Mouse (Mus musculus): ENCODE results near the gene Rplp2. TPM values are rescaled to one million over a fixed set of nuclear protein-coding genes. Genes with fewer than 3 reads are reported as not detected.
"Not testable (repeated sequence)": the region's sequence is repeated elsewhere in the genome, so short reads cannot be mapped to it uniquely, and the experiment has no call there.

The Rplp2 gene
- total RNA-seq (2021), result 1,000 to 10,000 TPM in 1 of 2 experiments, 100 to 1,000 TPM in 1; 577 to 1,228 TPM
- 207 and 254 TPM in 2 replicates for polyA plus RNA-seq (2012; rRNA removed)
- long read RNA-seq, transcript Rplp2-201 (5 exons, 964 nt), result major isoform, 315 of 358 reads
- long read RNA-seq, transcript Rplp2-202 (4 exons, 449 nt), result minor isoform, 16 of 358 reads
- long read RNA-seq, partial matches to known transcripts, result 3 of 358 reads
- long read RNA-seq, other reads (novel, unspliced or antisense), result 20 of 358 reads

DNA sequence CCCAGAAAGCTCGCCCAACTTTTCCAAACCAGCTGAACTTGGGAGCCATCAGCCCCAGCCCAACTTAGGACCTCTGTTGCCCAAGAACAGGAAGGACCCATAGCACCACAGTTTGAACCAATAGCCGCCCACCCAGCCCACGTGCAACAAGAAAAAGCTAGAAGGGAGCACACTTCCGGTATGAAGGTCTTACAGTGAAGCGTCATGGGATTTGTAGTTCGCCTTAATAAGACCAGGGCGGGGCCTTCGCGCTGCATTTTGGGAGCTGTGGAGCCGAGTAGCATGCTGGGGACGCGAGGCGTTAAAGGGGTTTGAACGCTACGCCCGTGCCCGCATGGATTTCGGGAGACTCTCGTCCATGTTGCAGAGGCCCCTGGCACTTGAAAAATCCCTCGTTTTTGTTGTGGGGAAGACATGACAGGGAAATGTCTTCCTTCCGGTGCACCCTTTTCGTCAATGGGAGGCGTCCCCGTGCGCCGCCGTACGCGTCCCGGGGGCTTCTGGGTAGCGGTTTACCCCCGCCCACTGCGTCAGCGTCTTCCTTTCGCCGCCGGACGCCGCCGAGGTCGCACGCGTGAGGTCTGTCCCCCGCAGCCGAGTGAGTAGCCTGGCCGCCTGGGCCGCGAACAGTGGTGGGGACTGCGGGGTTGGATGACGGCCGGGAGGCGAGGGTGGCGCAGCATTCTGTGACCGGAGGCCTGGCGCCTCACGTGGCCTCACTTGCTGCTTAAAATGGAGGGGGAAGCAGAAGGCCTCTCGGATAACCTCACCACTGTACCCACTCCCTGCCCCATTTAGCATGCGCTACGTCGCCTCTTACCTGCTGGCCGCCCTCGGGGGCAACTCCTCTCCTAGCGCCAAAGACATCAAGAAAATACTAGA, at the start of gene Rplp2:
Rplp2 (plus strand) TSS at position 261 of the 882 bp plus-strand sequence.
- DNase-seq, result peak; percentile 97

DNA sequence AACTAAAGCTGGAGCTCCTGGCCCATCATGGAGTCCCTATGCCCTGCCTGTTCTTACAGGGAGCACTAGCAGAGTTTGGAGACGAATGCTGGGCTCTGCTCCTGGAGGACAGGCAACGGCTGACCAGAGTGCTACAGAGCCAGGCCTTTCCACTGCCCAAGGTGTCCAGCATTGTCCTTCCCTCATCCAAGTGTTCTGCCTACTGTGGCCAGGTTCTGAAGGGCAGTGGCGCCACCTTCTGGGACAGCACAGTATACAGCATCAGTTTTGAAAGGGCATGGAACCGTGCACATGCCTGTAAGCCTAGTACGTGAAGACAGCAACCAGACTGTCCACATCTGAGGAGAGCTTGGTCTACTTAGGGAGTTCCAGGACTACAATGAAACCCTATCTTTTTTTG, 43.9 kb upstream of the Rplp2 start:
- DNase-seq, result peak; percentile 79

DNA sequence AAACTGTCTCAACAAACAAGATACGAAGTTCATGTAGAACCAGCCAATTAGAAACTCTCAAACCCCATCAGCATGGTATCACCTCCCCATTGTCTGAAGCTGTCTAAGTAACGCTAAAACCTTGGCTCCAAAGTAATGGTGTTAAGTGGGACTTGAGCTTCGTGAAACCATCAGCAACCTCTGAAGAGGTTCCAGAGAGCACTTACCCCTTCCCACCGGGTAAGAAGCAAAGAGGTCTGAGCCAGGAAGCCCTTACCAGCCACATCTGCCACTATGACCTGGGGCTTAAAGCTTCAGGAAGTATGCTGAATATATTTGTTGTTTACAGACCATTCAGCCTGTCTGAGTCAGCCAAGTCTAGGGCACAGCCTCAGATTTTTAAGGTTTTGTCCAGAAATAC, 41.7 kb upstream of the Rplp2 start:
- no peak for DNase-seq

DNA sequence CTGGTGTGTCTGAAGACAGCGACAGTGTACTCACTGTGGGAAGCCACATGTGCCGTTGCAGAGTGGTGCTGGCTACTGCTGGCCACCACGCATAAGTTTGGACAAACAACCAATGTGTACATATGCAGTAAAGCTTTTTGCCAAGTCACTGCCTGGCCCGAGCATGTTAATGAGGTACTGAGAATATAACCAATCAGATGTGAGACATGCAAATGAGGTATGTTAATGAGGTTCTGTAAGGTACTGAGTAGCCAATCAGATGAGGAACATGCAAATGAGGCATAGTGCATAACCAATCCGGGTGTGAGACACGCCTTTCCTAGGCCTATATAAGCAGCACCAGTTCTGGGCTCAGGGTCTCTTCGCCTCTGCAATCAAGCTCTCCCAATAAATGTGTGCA, 39.5 kb upstream of the Rplp2 start:
- DNase-seq, result not testable (repeated sequence)

DNA sequence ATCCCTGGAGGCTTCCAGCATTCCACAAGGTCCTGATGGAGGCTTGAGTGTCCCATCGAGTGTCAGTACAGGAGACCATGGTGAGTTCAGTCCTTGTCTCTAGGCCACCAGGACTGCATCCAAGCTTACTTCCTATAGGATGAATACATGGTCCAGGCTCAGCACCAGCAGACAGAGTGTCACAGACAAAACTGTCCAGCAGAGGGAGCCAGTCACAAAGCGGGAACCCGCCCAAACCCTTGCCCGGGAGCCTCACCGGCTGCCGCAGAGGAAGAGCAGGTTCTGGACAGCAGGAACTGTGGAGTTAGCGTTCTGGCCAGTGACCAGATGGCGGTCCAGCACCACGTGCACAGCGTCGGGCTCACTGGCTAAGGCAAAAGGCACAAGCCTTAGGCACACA, 38.3 kb upstream of the Rplp2 start:
- DNase-seq, result peak; percentile 90

DNA sequence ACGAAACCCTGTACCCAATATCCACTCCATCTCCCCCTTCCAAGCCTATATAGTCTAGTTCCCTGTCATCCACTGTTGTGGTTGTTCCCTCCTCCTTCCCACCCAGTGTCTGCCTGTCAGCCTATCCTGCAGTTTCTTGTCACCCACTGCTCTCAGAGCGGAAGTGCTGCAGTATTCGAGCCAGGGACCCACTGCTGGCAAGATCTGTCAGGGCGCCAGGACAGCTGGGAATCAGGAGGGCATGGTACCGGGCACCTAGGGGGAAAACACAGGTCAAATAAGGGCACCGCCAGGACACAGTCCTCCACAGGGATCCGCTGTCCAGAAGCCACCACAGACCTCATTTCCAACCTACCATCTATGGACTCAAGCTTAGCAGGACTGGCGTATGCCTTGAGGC, 36.5 kb upstream of the Rplp2 start:
- no peak for DNase-seq

DNA sequence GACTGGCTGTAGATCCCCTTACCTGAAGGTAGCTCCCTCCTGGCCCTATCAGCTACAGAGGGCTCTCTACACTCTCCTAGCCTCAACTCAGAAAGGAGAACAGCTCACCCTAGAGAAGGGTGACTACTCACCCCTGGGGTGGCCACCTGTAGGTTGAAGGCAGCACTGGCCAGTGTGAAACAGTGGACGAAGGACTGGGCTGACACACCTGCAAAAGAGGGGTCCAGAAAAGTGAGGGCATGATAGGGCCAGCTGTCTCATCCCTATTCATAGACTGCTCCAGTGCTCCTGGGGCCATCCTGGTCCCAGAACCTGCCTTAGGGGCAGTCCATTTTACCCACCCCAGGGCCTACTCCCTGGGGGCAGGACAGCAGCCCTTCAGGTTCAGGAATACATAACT, 35.5 kb upstream of the Rplp2 start:
- no peak for DNase-seq

DNA sequence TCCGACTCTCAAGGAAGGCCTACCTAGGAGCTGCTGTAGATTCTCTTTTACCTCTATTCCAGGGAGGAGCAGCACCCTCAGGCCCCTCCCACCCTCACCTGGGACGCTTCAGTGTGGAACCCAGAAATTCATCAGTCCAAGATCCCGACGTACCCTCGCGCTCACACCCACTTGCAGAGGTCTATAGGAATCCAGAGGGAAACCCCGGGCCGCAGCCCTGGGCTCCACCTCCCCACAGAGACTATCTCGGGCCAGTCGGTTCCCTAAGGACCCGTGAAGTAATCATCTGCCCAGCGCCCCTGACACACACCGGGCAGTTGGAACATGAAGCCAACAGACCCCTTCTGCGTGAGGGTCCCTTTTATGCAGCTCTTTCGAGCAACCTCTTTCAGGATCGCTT, 33.8 kb upstream of the Rplp2 start:
- DNase-seq, result no peak

DNA sequence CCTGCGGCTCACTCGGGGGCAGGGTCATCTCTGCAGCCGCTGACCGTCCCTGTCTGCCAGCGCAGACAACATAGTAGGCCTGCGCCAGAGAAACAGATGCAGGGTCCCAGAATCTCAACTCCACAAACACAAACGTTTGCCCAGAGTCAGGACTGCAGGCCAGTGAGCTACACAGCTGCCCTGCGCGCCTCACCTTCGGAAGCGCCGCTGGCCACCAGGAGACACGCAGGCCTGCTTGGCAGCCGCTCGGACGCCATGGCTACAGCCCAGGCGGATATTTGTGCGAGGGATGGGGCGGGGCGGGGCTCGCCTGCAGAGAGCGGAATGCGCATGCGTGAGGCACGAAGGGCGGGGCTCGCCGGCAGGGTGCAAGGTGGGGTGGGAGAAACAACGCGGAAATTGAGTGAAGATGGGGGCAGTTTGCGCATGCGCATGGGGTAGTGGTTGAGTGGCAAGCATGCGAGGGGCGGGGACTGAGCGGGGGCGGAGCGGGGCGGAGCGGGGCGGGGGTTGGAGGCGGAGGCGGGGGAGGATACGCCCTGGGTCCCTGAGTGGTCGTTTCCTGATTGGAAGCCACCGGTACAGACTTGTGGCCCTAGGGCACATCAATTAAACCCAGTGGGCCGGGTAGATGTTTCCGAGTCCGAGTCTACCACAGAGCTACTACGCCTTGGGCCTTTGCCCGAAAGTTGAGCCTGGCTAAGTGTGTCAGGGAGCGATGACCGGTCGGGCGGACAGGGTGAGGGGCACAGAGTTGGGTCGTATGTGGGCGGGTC, 33.2 kb upstream of the Rplp2 start, which contains the start of gene Gatd1:
Gatd1 (minus strand) TSS at position 328 of the 776 bp plus-strand sequence.
- peak; percentile 99 for DNase-seq

DNA sequence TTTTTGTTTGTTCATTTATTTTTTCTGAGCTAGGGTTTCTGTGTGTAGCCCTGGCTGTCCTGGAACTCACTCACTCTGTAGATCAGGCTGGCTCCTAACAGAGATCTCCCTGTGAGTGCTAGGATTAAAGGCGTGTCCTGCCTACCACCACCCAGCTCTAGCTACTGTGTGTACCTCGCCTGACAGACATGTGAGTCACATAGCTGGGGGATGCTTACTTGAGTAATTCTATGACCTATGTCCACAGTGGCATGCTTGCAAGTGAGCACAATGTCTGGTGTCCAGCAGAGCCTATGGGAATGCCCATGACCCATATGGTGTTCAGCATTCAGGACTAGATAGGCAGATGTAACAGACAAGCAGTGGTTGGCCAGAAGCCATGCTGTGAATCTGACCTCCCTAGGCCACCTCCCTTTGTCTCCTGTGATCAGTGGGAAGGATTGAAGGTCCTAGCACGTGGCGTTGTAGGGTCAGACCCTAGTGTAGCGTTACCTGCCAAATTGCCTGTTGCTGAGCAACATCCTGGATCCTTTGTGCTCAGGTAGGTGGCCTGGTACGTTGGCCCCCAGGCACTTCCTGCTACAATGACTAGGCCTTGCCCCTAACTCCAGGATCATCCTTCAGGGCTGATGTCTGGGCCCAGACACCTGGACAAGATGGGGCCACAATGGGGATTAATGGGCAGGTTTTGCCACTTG, 30.9 kb upstream of the Rplp2 start:
- no peak for DNase-seq

DNA sequence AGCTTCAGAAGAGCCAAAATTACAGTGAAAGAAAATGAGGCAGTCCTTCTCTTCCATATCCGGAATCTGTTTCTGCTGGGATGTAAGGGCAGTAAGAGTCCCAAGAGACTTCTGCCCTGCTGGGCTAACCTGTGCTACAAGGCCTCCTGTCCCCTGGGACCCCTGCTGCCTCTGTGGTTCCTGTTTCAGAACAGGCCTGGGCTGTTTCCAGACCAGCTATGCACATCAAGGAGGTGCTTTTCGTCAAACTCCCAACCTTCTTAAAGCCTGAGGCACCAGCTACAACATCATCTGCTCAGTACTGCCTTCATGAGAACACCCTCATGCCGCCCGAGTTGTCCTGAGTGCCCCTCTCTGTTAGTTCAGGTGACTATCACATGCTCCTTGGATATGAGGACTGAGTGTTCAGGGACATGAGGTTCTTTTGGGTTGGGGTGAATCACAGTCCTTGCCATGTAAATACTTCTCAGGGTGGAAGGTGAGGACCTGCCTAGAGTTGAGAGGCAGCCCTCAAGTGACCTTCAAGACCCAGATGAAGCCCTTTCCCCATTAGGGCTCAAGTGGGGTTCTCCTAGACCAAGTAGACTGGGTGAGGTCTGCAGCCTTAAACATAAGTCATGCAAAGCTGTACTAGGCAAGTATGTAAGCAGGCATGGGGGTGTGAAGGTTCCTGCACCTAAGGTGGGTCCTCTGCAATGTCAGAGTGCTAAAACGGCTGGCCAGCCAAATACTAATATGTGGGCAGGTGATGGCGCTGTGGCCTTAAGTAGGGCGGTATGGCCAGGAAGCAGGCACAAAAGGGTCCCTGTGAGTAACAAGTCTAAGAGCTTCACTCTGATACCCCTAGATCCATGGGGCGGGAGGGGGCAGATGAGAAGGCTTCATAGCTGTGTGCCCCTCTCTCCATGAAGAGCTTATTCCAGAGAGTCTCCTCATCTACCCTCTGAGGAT, 29.2 kb upstream of the Rplp2 start:
- no peak for DNase-seq

DNA sequence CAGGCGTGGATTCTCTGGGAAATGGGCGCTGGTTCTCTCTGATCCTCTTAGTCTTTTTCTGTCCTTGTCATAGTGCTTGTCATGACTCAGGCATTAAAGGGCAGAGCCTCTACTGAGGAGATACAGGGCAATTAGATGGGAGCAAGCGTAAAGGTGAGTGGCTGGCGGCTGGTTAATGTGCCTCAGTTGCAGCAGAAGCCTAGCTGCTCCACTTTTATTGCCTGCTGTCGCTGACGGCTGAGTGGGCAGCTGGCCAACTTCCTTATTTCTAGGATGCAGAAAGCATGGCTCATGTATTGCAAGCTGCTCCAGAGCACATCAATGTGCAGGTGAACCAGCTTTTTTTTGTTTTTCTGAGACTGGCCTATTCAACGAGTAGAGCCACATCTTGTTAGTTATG, 28.2 kb upstream of the Rplp2 start:
- no peak for DNase-seq

DNA sequence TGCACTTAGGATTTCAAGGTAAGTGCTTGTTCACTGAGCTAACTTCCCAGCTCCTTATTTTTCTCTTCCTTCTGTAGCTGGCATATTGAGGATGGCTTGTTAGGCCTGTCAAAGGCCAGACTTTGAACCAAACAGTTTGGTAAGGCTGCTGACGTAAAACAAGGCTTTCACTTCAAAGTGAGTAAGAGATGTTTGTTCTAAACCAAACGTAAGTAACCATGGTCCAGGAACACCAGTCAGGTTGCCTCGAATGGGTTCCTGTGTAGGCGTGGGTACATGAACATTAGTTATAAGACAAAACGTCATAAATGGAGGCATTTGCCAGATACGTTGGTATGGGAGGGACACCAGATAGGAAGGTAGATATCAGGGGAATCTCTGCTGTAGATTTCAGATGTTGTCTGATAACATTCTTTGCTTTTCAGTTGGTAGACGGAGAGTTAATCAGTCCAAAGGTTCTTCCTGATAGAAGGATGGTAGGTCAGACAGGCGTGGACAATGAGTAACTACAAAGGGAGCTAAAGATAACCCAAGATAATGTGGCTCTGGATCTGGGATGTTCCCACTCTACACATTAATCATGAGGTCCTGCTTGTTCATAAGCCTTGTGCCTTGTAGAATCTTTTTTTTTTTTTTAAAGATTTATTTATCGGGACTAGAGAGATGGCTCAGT, 27.0 kb upstream of the Rplp2 start:
- DNase-seq, result no peak

DNA sequence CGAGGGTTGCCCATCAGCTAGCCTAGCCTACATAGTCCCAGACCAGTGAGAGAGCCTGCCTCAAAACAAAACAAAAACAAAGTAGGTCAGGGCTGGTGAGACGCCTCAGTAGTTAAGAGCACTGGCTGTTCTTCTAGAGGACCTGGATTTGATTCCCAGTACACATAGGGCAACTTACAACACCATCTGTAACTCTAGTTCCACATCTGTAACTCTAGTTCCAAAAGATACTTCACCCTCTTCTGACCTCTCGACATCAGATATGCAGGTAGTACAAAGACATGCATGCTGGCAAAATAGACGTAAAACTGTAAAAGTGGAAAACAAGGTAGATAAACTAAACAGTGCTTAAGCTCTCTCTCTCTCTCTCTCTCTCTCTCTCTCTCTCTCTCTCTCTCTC, 23.4 kb upstream of the Rplp2 start:
- no peak for DNase-seq

DNA sequence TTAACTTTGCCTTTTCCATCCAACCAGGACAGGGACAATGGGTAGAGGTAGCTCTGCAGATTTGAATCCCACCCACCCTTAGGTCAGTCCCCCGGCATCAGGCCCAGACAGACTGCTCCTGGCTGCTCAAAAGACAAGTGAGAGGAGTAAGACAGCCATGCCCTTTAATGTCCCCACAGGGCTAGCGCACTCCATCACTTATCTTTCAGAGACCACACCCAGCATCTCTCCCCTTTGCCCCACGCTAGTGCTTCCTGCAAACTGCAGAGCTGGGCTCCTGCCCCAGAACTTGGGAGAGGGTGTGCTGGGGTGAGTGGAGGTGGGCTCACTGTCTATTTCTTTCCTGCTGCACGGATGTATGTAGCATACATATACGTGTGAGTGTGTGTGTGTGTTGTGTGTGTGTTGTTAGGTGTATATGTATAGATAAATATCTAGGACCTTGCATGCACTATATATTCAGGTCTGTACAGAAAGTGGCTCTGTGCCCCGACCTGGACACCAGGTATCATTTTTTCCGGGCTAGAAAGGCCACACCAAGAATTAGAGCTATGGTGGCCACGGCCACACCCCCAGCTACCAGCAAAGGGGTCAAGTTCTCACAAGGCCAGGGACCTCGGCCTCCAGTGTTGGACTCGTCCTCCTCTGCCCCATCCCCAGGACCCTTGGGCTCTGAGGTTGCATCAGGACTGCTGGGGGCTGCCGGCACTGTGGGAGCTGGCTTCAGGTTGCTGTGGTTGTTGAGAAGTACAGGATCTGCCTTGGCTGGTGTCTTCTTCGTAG, 20.0 kb upstream of the Rplp2 start:
- DNase-seq, result no peak

DNA sequence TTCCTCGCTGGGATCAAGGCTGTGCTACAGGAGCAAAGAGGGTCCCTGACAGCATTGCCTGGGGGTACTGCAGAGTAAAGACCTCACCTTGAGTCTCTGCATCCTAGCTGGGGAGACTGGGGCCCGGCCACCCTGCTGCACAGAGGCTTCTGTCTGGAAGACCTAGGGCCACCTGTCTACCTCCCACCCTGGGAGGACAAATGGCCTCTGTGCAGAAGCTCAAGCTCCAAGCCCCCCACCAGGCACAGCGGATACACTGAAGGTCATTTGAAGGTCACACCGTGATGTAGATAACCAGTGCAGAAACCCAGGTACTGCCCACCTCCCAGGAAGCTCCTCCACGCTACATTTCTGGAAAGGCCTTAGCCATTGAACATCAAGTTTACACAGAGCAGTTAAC, 18.5 kb upstream of the Rplp2 start:
- no peak for DNase-seq

DNA sequence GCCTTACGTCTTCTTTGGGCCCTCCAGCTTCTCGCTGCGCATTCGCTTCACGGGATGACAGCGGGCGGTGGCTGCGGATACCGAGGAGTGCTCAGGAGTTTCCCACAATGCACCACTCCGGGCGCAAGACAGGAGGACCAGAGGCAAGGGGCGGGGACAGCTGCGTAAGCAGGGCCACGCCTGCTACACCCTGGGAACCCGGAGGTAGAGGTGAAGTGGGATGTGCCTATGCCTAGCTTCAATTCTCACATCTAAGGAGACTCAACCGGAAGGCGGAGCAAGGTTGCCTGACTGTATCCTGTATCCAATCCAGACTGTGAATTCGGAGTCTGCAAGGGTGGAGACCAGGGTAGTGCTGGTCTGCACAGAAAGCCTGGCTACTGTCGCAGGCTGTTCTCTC, 17.9 kb upstream of the Rplp2 start, which contains the start of gene Cend1:
Cend1 (minus strand) TSS at position 182 of the 400 bp plus-strand sequence.
- DNase-seq, result peak; percentile 69

DNA sequence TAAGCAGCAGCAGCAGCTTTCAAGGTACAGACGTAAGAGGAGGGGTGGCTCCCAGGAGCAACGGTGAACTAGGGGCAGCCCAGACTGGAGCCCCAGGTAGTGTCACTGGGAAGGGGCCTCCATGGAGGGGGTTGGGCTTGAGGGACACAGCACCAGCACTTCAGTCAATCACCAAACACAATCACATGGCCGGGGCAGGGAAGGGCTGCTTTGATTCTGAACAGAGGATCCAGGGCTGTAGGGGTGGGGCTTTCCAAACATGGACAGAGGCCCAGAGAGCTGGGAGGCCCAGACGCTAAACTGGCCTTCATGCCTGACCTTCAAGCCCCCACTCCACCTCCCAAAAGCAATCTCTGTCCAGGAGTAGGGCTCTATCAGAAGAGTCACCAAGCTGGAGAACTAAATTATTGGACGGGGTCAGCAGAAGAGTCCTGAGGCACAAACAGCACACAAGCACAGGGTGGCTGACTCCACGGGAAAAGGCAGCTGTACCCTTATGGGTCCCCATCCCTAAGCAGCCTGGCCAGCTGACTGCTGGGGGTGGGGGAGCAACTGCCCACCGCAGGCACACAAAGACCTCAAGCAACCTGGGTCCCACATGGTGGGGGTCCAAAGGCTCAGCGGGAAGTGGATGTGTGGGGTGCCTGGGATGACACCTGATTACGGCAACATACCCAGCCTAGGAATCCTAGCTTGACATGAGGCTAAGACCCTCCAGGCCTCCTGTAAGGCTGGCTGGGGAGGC, 17.2 kb upstream of the Rplp2 start:
- DNase-seq, result peak; percentile 75

All from adrenal gland, adult 2 months (tissue).